8 mouse cellular contexts compared by ENCODE assay signal in the genomic region with DNA sequence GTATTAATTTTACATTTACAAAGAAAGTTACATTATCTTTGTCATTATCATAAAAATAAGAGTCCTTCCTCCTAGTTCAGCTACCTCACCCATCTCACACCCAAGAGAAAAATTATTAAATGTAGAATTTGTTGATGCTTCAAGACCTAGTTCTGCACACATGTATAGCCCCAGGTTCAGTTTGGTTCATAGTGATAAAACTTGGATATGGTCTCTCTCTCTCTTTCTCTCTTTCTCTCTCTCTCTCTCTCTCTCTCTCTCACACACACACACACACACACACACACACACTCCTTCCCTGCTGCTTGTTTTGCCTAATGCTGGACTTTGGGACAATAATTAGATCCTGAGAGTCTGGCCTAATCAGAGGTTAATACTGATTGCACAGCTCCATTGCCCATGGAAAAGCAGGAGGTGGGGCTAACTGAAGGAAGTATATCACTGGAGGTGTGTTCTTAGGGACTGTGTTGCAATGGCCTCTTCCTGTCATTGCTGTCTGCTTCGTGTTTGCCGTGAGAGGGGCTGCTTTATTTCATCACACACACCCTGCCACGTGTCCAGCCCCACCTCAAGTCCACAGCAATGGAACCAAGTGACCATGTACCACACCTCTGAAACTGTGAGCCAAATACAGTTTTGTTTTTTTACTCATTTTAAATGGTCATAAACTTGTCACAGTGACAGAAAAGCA. TPM values are rescaled to one million over a fixed set of nuclear protein-coding genes. Genes with fewer than 3 reads are reported as not detected.
A peak's percentile ranks its signal among the peaks of the same experiment; 100 is the strongest.
DNase-seq lines count a peak whose midpoint lies in the region; ATAC-seq and TF ChIP-seq lines count a peak whose summit lies in the region.

No protein-coding gene starts in this region.

- H3K9me3 ChIP-seq in forebrain, embryonic 16.5 days (ENCODE audit: control insufficient read depth, low read length): no peaks in the 10 kb centered on the region
- H3K9me3 ChIP-seq in liver, embryonic 15.5 days (replicated peaks): no peaks in the 10 kb centered on the region

- peak overlapping the region; percentile 95 for H3K4me3 ChIP-seq in left cerebral cortex, adult 2 months
- H3K4me3 ChIP-seq in forebrain, embryonic 16.5 days (replicated peaks; ENCODE audit: low read length): no peak overlapping the region; the same call in 1 of the 2 replicates
- peak overlapping the region; percentile 96; the same call in 1 of the 2 replicates for H3K4me3 ChIP-seq in liver, embryonic 15.5 days (replicated peaks)
- peak overlapping the region; percentile 26 for H3K4me3 ChIP-seq in small intestine, adult 2 months (ENCODE audit: low read depth, low read length)

- H3K9ac ChIP-seq in forebrain, embryonic 16.5 days (replicated peaks; ENCODE audit: low read depth, low read length): no peak overlapping the region
- H3K9ac ChIP-seq in liver, embryonic 15.5 days: no peak overlapping the region

- H3K4me1 ChIP-seq in forebrain, embryonic 16.5 days (replicated peaks; ENCODE audit: control insufficient read depth, insufficient read depth, low read length): peaks cover 11% of the 10 kb centered on the region
- peaks cover 44% of the 10 kb centered on the region for H3K4me1 ChIP-seq in liver, embryonic 15.5 days (replicated peaks)
- H3K4me1 ChIP-seq in small intestine, adult 2 months (ENCODE audit: control insufficient read depth, insufficient read depth, insufficient read length, low read length): peaks cover 8% of the 10 kb centered on the region; the same call in 1 of the 2 replicates

- 43% methylated on average over 3 of the region's 3 CpGs for WGBS in forebrain, embryonic 16.5 days
- 2% methylated on average over 3 of the region's 3 CpGs for WGBS in liver, embryonic 15.5 days (ENCODE audit: insufficient replicate concordance)
- WGBS in small intestine, adult 2 months: 7% methylated on average over 3 of the region's 3 CpGs

- H3K36me3 ChIP-seq in forebrain, embryonic 16.5 days (ENCODE audit: control insufficient read depth, insufficient read depth): no peaks in the 10 kb centered on the region
- H3K36me3 ChIP-seq in liver, embryonic 15.5 days (replicated peaks): no peaks in the 10 kb centered on the region
- no peaks in the 10 kb centered on the region for H3K36me3 ChIP-seq in small intestine, adult 2 months (ENCODE audit: control insufficient read depth, insufficient read depth, low read length)

- peak overlapping the region; percentile 98; the same call in 1 of the 2 replicates for H3K27ac ChIP-seq in left cerebral cortex, adult 2 months
- no peak overlapping the region for H3K27ac ChIP-seq in forebrain, embryonic 16.5 days (ENCODE audit: low read length)
- 0 out of 2 replicates have a peak overlapping the region, but pooled peaks have one; percentile 92 for H3K27ac ChIP-seq in liver, embryonic 15.5 days (replicated peaks)
- peak overlapping the region; percentile 86 for H3K27ac ChIP-seq in small intestine, adult 2 months (ENCODE audit: insufficient read depth, low read depth, low read length)

- no peaks in the 10 kb centered on the region for H3K27me3 ChIP-seq in forebrain, embryonic 16.5 days (replicated peaks; ENCODE audit: control insufficient read depth, insufficient read depth, low read length)
- H3K27me3 ChIP-seq in liver, embryonic 15.5 days: no peaks in the 10 kb centered on the region
- no peaks in the 10 kb centered on the region for H3K27me3 ChIP-seq in small intestine, adult 2 months (ENCODE audit: control insufficient read depth, insufficient read depth, low read length)

- ATAC-seq in forebrain, embryonic 16.5 days: no peak
- no peak for ATAC-seq in liver, embryonic 15.5 days (ENCODE audit: insufficient read depth)

- intact Hi-C loops in left cerebral cortex, adult 2 months (cut with DNase I): loop anchor here (2.0 to 10.0 kb wide), 2 partner anchors 89 to 959 kb away; a partner anchor contains a TSS

- DNase-seq in left cerebral cortex, adult 2 months (ENCODE audit: extremely low spot score in 1 of 2, low spot score in 2 of 2): no peak
- DNase-seq in left cerebral cortex, adult 8-10 months (ENCODE audit: low spot score in 2 of 2): no peak
- DNase-seq in testis, postnatal 10 days (ENCODE audit: low spot score): no peak
- no peak for DNase-seq in spleen, postnatal 36 days (ENCODE audit: low spot score in 2 of 2)
- no peak for DNase-seq in left cerebral cortex, adult 18-20 months (ENCODE audit: low spot score in 2 of 2)

- TF ChIP-seq POLR2A in small intestine, adult 2 months (IDR thresholded peaks at IDR 0.05; ENCODE audit: low read depth, low read length): no peak

- H3K4me2 ChIP-seq in forebrain, embryonic 16.5 days (ENCODE audit: low read length): peak overlapping the region; percentile 64
- H3K4me2 ChIP-seq in liver, embryonic 15.5 days: peak overlapping the region; percentile 94

- TF ChIP-seq CTCF in left cerebral cortex, adult 2 months (IDR thresholded peaks at IDR 0.05): no peak
- no peak for TF ChIP-seq CTCF in small intestine, adult 2 months (IDR thresholded peaks at IDR 0.05; ENCODE audit: extremely low read depth, insufficient read length, insufficient replicate concordance, low read depth, low read length)

RNA-seq across cellular contexts. Expression of a gene that starts 0.9 kb away (rescaled TPM):
- total RNA-seq in left cerebral cortex, adult 2 months (2021): 100 to 1,000 TPM; 136 to 152 TPM
- total RNA-seq in left cerebral cortex, adult 8-10 months (2022): 100 to 1,000 TPM; 116 to 145 (median 129) TPM
- 28.8 and 32.5 TPM in 2 replicates for polyA plus RNA-seq in forebrain, embryonic 16.5 days (2015; fragmentation: Nextera tagmentation; extraction: Ambion mirVana)
- polyA plus RNA-seq in liver, embryonic 15.5 days (2015; fragmentation: Nextera tagmentation; extraction: Ambion mirVana): 14.3 and 14.7 TPM in 2 replicates
- 13.5 and 25.8 TPM in 2 replicates for polyA plus RNA-seq in small intestine, adult 2 months (2012; rRNA removed)
- 100 to 1,000 TPM; 132 to 133 TPM for total RNA-seq in left cerebral cortex, adult 18-20 months (2021)

RNA-seq across cellular contexts. Expression of a gene that starts 29.9 kb away (rescaled TPM):
- 10 to 100 TPM; 50.1 to 56.8 TPM for total RNA-seq in left cerebral cortex, adult 2 months (2021)
- total RNA-seq in left cerebral cortex, adult 8-10 months (2022): 10 to 100 TPM; 67.4 to 79.1 (median 70.4) TPM
- 1.3 and 1.7 TPM in 2 replicates for polyA plus RNA-seq in forebrain, embryonic 16.5 days (2015; fragmentation: Nextera tagmentation; extraction: Ambion mirVana)
- 0.02 and 0.05 TPM in 2 replicates for polyA plus RNA-seq in liver, embryonic 15.5 days (2015; fragmentation: Nextera tagmentation; extraction: Ambion mirVana)
- polyA plus RNA-seq in small intestine, adult 2 months (2012; rRNA removed): not detected in 2 replicates
- 10 to 100 TPM; 57.7 to 61.3 TPM for total RNA-seq in left cerebral cortex, adult 18-20 months (2021)
